Mouse (Mus musculus) subcutaneous adipose tissue, adult 2 months (tissue): Measurements from ENCODE around the gene Mkrn2os. TPM values are rescaled to one million over a fixed set of nuclear protein-coding genes. Genes with fewer than 3 reads are reported as not detected.

Experiments used
- polyA plus RNA-seq: library from polyadenylated mRNA; depleted of rRNA; stranded (reverse); fragments of >200 nt; gene quantifications from 2 replicates; pipeline ENCODE4 v1.2.3, GENCODE M21; 2012; ENCODE audit warnings: low replicate concordance; rRNA removed

Gene Mkrn2os
- polyA plus RNA-seq = 1.0 TPM in 1 of 2 replicates, not detected in the other

GRCm38 (mm10) chr6:115592458-115592857, at the start of gene Mkrn2os:
Gene Mkrn2os, minus strand, starts transcription at chr6:115592576.

GRCm38 (mm10) chr6:115601715-115602523, 9.5 kb upstream of the Mkrn2os start, which contains the start of gene Mkrn2:
Gene Mkrn2, plus strand, starts transcription at chr6:115601902.

GRCm38 (mm10) chr6:115544442-115544970, 47.9 kb downstream of the Mkrn2os start, which contains the start of gene Tsen2:
Gene Tsen2, plus strand, starts transcription at chr6:115544664.

Other genes starting within 250 kb of the Mkrn2os start
- 113 and 297 TPM in 2 replicates for gene Pparg, start 231.6 kb downstream of the Mkrn2os start, polyA plus RNA-seq
- gene Tsen2, start 47.9 kb downstream of the Mkrn2os start, polyA plus RNA-seq = 6.8 and 8.1 TPM in 2 replicates
- 82.4 and 102 TPM in 2 replicates for gene Mkrn2, start 9.3 kb upstream of the Mkrn2os start, polyA plus RNA-seq
- gene Raf1, start 84.1 kb upstream of the Mkrn2os start, polyA plus RNA-seq = 159 and 176 TPM in 2 replicates
- gene Tmem40, start 169.8 kb upstream of the Mkrn2os start, polyA plus RNA-seq = 0.30 and 2.7 TPM in 2 replicates
- 2.2 and 13.8 TPM in 2 replicates for gene Cand2, start 182.0 kb upstream of the Mkrn2os start, polyA plus RNA-seq
- gene Rpl32, start 216.2 kb upstream of the Mkrn2os start, polyA plus RNA-seq = 698 and 1,058 TPM in 2 replicates
- 0.11 and 0.91 TPM in 2 replicates for gene Efcab12, start 245.8 kb upstream of the Mkrn2os start, polyA plus RNA-seq